Mouse (Mus musculus) hindbrain, embryonic 16.5 days (tissue): ENCODE measurements at regions not wholly inside any gene's neighbourhood (a gene's known extent, or its start where the extent isn't known, plus 50 kb on each side); places are given as distances from the start of the nearest gene placed in this dataset.

Source experiments
- ATAC-seq: fragments of 200-750 bp; cut with Nextera tagmentation; 2 replicates; pipeline ENCODE4 v1.8.0; 2017; ENCODE audit warnings: moderate TSS enrichment, moderate library complexity
- H3K27ac ChIP-seq: fragments of 300-500 bp; sonication (generic); 2 replicates; pipeline ENCODE4 v1.5.1; 2014; ENCODE audit warnings: low read depth, mild to moderate bottlenecking, control low read depth, low read length, moderate library complexity
- H3K27me3 ChIP-seq: fragments of 300-500 bp; sonication (generic); replicated peaks from 2 replicates; pipeline ENCODE4 v1.6.1; 2014; ENCODE audit warnings: low read length; ENCODE audit not compliant: control insufficient read depth, insufficient read depth
- H3K36me3 ChIP-seq: fragments of 300-500 bp; sonication (generic); 2 replicates; pipeline ENCODE4 v1.6.1; 2014; ENCODE audit warnings: mild to moderate bottlenecking, low read length, moderate library complexity, mixed read lengths; ENCODE audit not compliant: control insufficient read depth, insufficient read depth
- H3K4me1 ChIP-seq: fragments of 300-500 bp; sonication (generic); 2 replicates; pipeline ENCODE4 v1.6.1; 2014; ENCODE audit warnings: low read depth, low read length; ENCODE audit not compliant: control insufficient read depth, insufficient read depth
- H3K4me2 ChIP-seq: fragments of 300-500 bp; sonication (generic); 2 replicates; pipeline ENCODE4 v1.6.1; 2014; ENCODE audit warnings: mild to moderate bottlenecking, low read length, control low read depth, moderate library complexity
- H3K4me3 ChIP-seq: fragments of 300-500 bp; sonication (generic); 2 replicates; pipeline ENCODE4 v1.5.1; 2014; ENCODE audit warnings: mild to moderate bottlenecking, low read length, control low read depth, moderate library complexity
- H3K9ac ChIP-seq: fragments of 300-500 bp; sonication (generic); 2 replicates; pipeline ENCODE4 v1.6.1; 2014; ENCODE audit warnings: low read depth, mild to moderate bottlenecking, control low read depth, low read length, moderate library complexity
- H3K9me3 ChIP-seq: fragments of 300-500 bp; sonication (generic); 2 replicates; pipeline ENCODE4 v1.6.1; 2014; ENCODE audit warnings: mild to moderate bottlenecking, low read length, moderate library complexity; ENCODE audit not compliant: control insufficient read depth
- WGBS: fragments of 180-500 bp; shearing (Covaris S2); extraction: QIAGEN DNeasy Blood & Tissue Kit; methylation state at CpG from one replicate; pipeline ENCODE4 v1.1.7; 2014; 5-methylcytosine and 5-hydroxymethylcytosine counted together

- H3K4me1 ChIP-seq: no peaks in the 10 kb centered on the region
- H3K27me3 ChIP-seq: no peaks in the 10 kb centered on the region
- no peak overlapping the region for H3K4me2 ChIP-seq
- no peak overlapping the region for H3K4me3 ChIP-seq
- ATAC-seq: peak; percentile 87
- H3K9me3 ChIP-seq: no peaks in the 10 kb centered on the region
- H3K27ac ChIP-seq: no peak overlapping the region
- no peak overlapping the region for H3K9ac ChIP-seq
- 11% methylated on average over 8 of the region's 8 CpGs for WGBS
- H3K36me3 ChIP-seq: no peaks in the 10 kb centered on the region
These were observed 341.8 kb upstream of the Mms22l start for GRCm38 (mm10) chr4:24154418-24154817.

DNA sequence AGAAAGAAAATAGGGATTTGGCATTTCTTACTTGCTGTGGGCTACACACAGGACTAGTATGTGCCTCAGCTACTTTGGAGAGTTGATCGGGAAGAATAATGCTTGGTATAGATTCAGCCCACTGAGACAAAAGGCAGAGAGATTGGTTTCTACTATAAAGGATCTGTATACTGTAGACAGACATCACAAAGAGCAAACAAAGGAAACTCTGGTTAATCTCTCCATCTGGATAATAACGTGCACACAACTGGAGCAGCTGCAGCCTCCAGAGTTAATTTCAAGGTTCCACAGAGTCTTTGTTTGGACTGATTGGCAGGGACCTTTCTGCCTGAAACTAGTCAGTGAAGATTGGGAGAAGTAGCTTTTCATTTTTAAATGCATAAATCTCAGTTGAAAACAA, 322.5 kb upstream of the Mms22l start:
- no peaks in the 10 kb centered on the region for H3K36me3 ChIP-seq
- ATAC-seq: no peak
- H3K9ac ChIP-seq: no peak overlapping the region
- no peak overlapping the region for H3K4me2 ChIP-seq
- no peaks in the 10 kb centered on the region for H3K4me1 ChIP-seq
- H3K4me3 ChIP-seq: no peak overlapping the region
- WGBS: 46% methylated on average over 2 of the region's 2 CpGs
- no peaks in the 10 kb centered on the region for H3K27me3 ChIP-seq
- H3K27ac ChIP-seq: no peak overlapping the region
- H3K9me3 ChIP-seq: no peaks in the 10 kb centered on the region

DNA sequence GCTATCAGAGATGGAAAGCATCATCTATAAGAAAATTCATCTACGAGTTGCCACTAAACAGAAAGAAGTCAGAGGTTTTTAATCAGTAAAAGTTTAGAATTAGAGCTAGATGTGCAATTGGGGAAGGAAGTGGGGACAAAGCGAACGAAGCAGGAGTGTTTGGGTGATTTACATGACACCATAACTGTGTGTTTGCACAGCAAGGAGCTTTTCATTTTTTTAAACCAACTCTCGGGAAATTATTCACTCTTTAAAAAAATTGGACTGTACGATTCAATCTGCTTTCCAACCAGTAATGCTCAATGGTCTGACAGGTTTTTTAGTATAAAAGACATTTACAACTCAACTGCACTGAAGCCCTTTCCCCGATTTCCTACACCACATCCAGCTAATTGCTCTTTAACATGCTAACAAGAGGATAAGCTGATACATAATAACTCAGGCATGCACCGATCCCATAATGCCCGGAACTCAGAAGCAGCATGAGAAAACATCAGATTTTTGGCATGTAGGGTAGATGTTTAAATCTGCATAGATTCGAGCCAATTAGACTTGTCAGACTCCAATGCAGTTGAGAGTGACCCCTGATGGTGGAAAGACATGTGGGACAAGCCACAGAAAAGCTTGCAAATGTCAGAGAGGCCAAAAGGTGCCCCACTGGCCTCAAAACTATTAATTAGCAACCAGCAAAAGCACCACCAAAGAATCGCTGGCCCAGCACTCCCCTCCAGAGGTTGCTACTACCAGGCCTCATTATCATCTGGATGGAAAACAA, 282.8 kb upstream of the Mms22l start:
- Histone ChIP-seq H3K36me3 (no peaks in the 10 kb centered on the region), H3K4me3 (no peak overlapping the region), H3K9me3 (no peaks in the 10 kb centered on the region), H3K27me3 (no peaks in the 10 kb centered on the region), H3K4me1 (no peaks in the 10 kb centered on the region; the same call in 1 of the 2 replicates), H3K27ac (no peak overlapping the region), H3K4me2 (no peak overlapping the region), H3K9ac (no peak overlapping the region)
- no peak for ATAC-seq
- 41% methylated on average over 10 of the region's 10 CpGs for WGBS

DNA sequence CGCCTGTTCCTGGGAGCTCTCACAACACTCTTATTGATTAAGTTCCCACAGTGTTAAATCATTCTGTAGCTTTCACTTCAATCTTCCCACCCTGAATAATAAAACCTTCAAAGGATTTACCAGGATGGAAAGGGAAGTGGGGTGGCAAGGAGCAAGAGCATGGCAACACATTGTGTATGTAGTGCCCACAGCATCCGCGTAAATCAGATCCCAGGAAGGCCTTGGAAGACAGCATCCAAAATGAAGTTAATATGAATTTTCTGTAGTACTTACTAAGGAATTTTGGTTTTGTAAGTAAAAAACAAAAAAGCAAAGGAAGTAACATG, 282.3 kb upstream of the Mms22l start:
- 46% methylated on average over 3 of the region's 3 CpGs for WGBS
- ATAC-seq: no peak

DNA sequence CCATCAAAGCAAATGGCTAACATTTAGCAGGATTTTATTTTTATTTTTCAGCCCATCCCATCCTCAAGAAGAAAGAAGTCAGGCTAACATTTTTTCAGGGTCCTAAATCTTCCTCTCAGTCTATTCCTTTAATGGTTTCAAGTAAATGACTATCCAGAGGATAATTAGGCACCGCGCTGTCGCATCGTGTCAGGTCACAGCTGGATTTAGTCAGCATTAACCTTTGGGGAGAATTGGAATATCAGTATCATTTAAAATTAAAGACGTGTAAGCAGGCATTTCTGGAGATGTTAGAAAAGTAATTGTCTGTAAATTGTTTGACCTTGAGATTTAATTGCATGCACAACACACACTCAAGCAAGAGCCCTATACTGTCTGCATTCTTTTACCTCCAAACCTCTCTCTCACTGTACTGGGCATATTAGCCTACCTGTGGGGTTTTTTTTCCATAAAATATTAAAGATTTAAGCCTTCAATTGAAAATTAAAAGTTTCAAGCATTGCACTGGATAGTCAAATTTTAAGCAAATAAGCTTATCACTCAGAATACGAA, 277.8 kb upstream of the Mms22l start:
- H3K36me3 ChIP-seq: no peaks in the 10 kb centered on the region
- H3K4me1 ChIP-seq: no peaks in the 10 kb centered on the region; the same call in 1 of the 2 replicates
- H3K4me3 ChIP-seq: no peak overlapping the region
- ATAC-seq: no peak
- H3K27ac ChIP-seq: no peak overlapping the region
- no peaks in the 10 kb centered on the region for H3K27me3 ChIP-seq
- no peaks in the 10 kb centered on the region for H3K9me3 ChIP-seq
- H3K4me2 ChIP-seq: no peak overlapping the region
- no peak overlapping the region for H3K9ac ChIP-seq
- 45% methylated on average over 6 of the region's 6 CpGs for WGBS

More for the DNA sequence above, 282.3 kb upstream of the Mms22l start:
- H3K4me3 ChIP-seq: no peak overlapping the region
- H3K4me2 ChIP-seq: no peak overlapping the region
- H3K9ac ChIP-seq: no peak overlapping the region
- no peaks in the 10 kb centered on the region; the same call in 1 of the 2 replicates for H3K4me1 ChIP-seq
- H3K36me3 ChIP-seq: no peaks in the 10 kb centered on the region
- H3K9me3 ChIP-seq: no peaks in the 10 kb centered on the region
- H3K27ac ChIP-seq: no peak overlapping the region
- no peaks in the 10 kb centered on the region for H3K27me3 ChIP-seq

- Histone ChIP-seq H3K4me3 (no peak overlapping the region), H3K4me1 (no peaks in the 10 kb centered on the region; the same call in 1 of the 2 replicates), H3K36me3 (no peaks in the 10 kb centered on the region), H3K27me3 (no peaks in the 10 kb centered on the region), H3K4me2 (no peak overlapping the region), H3K9ac (no peak overlapping the region), H3K27ac (no peak overlapping the region), H3K9me3 (no peaks in the 10 kb centered on the region)
- 29% methylated on average over 4 of the region's 4 CpGs for WGBS
- peak; percentile 45 for ATAC-seq
These were observed 277.2 kb upstream of the Mms22l start for GRCm38 (mm10) chr4:24219074-24219497.

GRCm38 (mm10) chr4:24219583-24219982, 276.7 kb upstream of the Mms22l start:
- Histone ChIP-seq H3K9ac (no peak overlapping the region), H3K9me3 (no peaks in the 10 kb centered on the region)

DNA sequence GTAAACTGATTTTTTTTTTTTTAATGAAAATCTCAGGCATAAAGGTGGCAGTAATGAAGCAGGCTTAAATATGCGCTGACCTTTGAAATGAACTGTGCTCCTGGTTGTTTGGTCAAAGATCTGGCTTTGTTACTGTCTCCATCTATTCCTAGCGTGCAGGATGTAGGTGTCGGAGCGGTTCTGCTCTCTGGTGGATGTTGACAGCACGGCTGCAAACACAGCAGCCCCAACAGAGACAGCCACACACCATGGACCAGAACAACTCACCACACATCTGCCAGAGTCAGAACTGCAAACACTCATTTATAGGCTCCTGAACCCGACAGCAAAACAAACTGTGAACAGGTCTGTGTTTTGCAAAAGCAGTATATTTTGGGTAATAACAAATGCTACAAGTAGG, 251.1 kb upstream of the Mms22l start:
- ATAC-seq: peak; percentile 61; the same call in 1 of the 2 replicates
- WGBS: 44% methylated on average over 6 of the region's 6 CpGs

More at GRCm38 (mm10) chr4:24219583-24219982, 276.7 kb upstream of the Mms22l start:
- no peaks in the 10 kb centered on the region for H3K36me3 ChIP-seq
- no peak for ATAC-seq
- no peaks in the 10 kb centered on the region for H3K27me3 ChIP-seq
- H3K4me1 ChIP-seq: no peaks in the 10 kb centered on the region; the same call in 1 of the 2 replicates
- WGBS: 64% methylated on average over 3 of the region's 3 CpGs
- H3K4me3 ChIP-seq: no peak overlapping the region
- H3K4me2 ChIP-seq: no peak overlapping the region
- H3K27ac ChIP-seq: no peak overlapping the region

GRCm38 (mm10) chr4:24248142-24249054, 247.9 kb upstream of the Mms22l start:
- 55% methylated on average over 6 of the region's 6 CpGs for WGBS
- no peaks in the 10 kb centered on the region for H3K9me3 ChIP-seq
- H3K4me1 ChIP-seq: no peaks in the 10 kb centered on the region
- H3K4me2 ChIP-seq: no peak overlapping the region
- H3K36me3 ChIP-seq: no peaks in the 10 kb centered on the region
- no peak overlapping the region for H3K4me3 ChIP-seq
- no peak for ATAC-seq
- no peaks in the 10 kb centered on the region for H3K27me3 ChIP-seq
- no peak overlapping the region for H3K9ac ChIP-seq
- no peak overlapping the region for H3K27ac ChIP-seq

More for the DNA sequence above, 251.1 kb upstream of the Mms22l start:
- no peak overlapping the region for H3K4me3 ChIP-seq
- H3K4me2 ChIP-seq: no peak overlapping the region
- no peak overlapping the region for H3K9ac ChIP-seq
- no peak overlapping the region for H3K27ac ChIP-seq
- H3K36me3 ChIP-seq: no peaks in the 10 kb centered on the region
- H3K9me3 ChIP-seq: no peaks in the 10 kb centered on the region
- H3K4me1 ChIP-seq: no peaks in the 10 kb centered on the region
- no peaks in the 10 kb centered on the region for H3K27me3 ChIP-seq
